Mouse (Mus musculus) intestine, embryonic 14.5 days (tissue): ENCODE data around the gene Cltc. TPM values are rescaled to one million over a fixed set of nuclear protein-coding genes. Genes with fewer than 3 reads are reported as not detected.

Source experiments
- ATAC-seq: fragments of 200-750 bp; cut with Nextera tagmentation; replicated peaks from 2 replicates; pipeline ENCODE4 v1.8.0; 2017; ENCODE audit warnings: low read depth, moderate number of reproducible peaks, moderate TSS enrichment, moderate library complexity; ENCODE audit not compliant: low FRiP score, low TSS enrichment
- DNase-seq: peaks from one replicate; pipeline ENCODE4 v3.0.0-alpha.2; 2018; ENCODE audit warnings: low spot score
- H3K27ac ChIP-seq: fragments of 300-500 bp; sonication (generic); 2 replicates; pipeline ENCODE4 v1.5.1; 2014; ENCODE audit warnings: low read depth, mild to moderate bottlenecking, control low read depth
- H3K27me3 ChIP-seq: fragments of 300-500 bp; sonication (generic); replicated peaks from 2 replicates; pipeline ENCODE4 v1.6.1; 2014; ENCODE audit warnings: low read length, control low read depth; ENCODE audit not compliant: control insufficient read depth, insufficient read depth
- H3K36me3 ChIP-seq: fragments of 300-500 bp; sonication (generic); 2 replicates; pipeline ENCODE4 v1.6.1; 2014; ENCODE audit warnings: low read length, control low read depth; ENCODE audit not compliant: control insufficient read depth, insufficient read depth
- H3K4me1 ChIP-seq: fragments of 300-500 bp; sonication (generic); replicated peaks from 2 replicates; pipeline ENCODE4 v1.6.1; 2014; ENCODE audit warnings: low read length, control low read depth, mixed read lengths; ENCODE audit not compliant: control insufficient read depth, insufficient read depth
- H3K4me2 ChIP-seq: fragments of 300-500 bp; sonication (generic); 2 replicates; pipeline ENCODE4 v1.6.1; 2014; ENCODE audit warnings: low read length
- H3K4me3 ChIP-seq: fragments of 300-500 bp; sonication (generic); 2 replicates; pipeline ENCODE4 v1.5.1; 2014; ENCODE audit warnings: low read depth, low read length, control low read depth, mixed read lengths
- H3K9ac ChIP-seq: fragments of 300-500 bp; sonication (generic); 2 replicates; pipeline ENCODE4 v1.6.1; 2014; ENCODE audit warnings: mild to moderate bottlenecking, low read length
- H3K9me3 ChIP-seq: fragments of 300-500 bp; sonication (generic); 2 replicates; pipeline ENCODE4 v1.6.1; 2016; ENCODE audit warnings: low read length, control low read depth; ENCODE audit not compliant: control insufficient read depth
- WGBS: fragments of 180-500 bp; shearing (Covaris S2); extraction: QIAGEN DNeasy Blood & Tissue Kit; methylation state at CpG from one replicate; pipeline ENCODE4 v1.1.7; 2014; 5-methylcytosine and 5-hydroxymethylcytosine counted together
- polyA plus RNA-seq: library from polyadenylated mRNA; unstranded; fragments of >200 nt; fragmentation: Nextera tagmentation; extraction: Ambion mirVana; gene quantifications from 2 replicates; pipeline ENCODE4 v1.2.1, GENCODE M21; 2014

Gene Cltc
- polyA plus RNA-seq, 1 experiment from 2014 or later: 177 TPM

DNA sequence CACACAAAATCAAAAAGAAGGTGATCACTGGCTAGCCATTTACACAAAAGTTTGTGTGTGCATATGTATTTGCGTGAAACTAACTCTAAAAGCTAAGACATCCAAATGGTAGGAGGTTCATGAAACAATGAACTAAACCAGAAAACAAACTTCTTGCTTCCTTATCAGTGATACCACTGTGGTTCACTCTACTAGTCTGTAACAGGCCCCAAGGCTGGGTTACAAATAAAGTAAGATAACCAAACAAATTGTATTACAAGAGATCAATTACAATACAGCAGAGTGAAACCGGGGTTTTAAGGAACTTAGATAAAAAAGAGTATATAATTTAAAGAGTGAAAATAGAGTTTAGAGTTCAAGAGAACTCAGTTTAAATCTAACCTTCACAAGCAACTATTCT, 89.8 kb downstream of the Cltc start:
- Histone ChIP-seq H3K9me3 (no peaks in the 10 kb centered on the region), H3K27ac (no peak overlapping the region), H3K4me2 (no peak overlapping the region), H3K9ac (no peak overlapping the region), H3K27me3 (no peaks in the 10 kb centered on the region), H3K4me3 (no peak overlapping the region), H3K4me1 (no peaks in the 10 kb centered on the region), H3K36me3 (peaks cover 27% of the 10 kb centered on the region)
- whole genome bisulfite sequencing: 90% methylated on average over 2 of the region's 2 CpGs
- DNase-seq: no peak
- no peak for ATAC-seq

DNA sequence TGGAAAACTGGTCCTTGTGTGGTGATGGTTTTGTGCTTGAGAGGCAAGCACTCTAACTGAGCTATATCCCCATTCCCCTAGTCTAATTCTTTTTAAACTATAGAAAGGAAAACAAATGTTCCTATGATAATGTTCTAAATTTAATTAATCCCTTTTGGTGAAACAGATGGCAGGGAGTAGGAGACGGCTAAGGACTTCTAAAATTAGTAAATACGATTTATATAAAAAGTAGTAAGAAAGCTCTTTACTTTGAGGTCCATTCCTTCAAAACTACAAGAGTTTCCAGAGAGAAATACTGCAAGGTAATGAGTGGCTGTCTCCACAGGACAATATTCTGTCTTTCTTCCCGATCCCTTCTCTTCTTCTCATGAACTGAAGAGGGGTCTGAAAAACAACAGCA, 93.0 kb downstream of the Cltc start:
- no peak for ATAC-seq
- 88% methylated on average over 3 of the region's 3 CpGs for WGBS
- Histone ChIP-seq H3K9me3 (no peaks in the 10 kb centered on the region), H3K36me3 (peaks cover 50% of the 10 kb centered on the region), H3K9ac (no peak overlapping the region), H3K4me2 (no peak overlapping the region), H3K27me3 (no peaks in the 10 kb centered on the region), H3K4me3 (no peak overlapping the region), H3K27ac (no peak overlapping the region), H3K4me1 (no peaks in the 10 kb centered on the region)
- no peak for DNase-seq

DNA sequence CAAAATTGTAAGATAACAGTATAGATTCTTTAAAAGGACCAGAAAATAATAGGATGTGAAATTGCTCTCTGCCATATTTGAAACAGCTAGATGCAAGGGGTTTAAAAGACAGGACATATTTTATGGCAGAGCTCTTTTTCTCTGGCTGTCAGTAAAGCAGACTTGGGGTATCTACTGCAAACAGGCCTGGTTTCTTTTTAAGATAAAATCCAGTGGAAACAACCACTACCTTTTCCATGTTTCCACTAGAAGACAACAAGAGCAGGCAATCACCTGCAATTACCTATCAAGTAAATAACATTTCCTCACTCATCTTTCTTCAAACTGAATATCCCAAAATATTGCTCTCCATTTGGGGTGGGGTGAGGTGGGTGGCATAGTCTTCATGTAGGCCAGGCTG, 93.4 kb downstream of the Cltc start:
- H3K9me3 ChIP-seq: no peaks in the 10 kb centered on the region
- H3K4me2 ChIP-seq: no peak overlapping the region
- H3K9ac ChIP-seq: no peak overlapping the region
- H3K4me1 ChIP-seq: no peaks in the 10 kb centered on the region
- DNase-seq (no peak), ATAC-seq (no peak)
- no peak overlapping the region for H3K4me3 ChIP-seq
- H3K27me3 ChIP-seq: no peaks in the 10 kb centered on the region
- H3K36me3 ChIP-seq: peaks cover 51% of the 10 kb centered on the region
- H3K27ac ChIP-seq: no peak overlapping the region

DNA sequence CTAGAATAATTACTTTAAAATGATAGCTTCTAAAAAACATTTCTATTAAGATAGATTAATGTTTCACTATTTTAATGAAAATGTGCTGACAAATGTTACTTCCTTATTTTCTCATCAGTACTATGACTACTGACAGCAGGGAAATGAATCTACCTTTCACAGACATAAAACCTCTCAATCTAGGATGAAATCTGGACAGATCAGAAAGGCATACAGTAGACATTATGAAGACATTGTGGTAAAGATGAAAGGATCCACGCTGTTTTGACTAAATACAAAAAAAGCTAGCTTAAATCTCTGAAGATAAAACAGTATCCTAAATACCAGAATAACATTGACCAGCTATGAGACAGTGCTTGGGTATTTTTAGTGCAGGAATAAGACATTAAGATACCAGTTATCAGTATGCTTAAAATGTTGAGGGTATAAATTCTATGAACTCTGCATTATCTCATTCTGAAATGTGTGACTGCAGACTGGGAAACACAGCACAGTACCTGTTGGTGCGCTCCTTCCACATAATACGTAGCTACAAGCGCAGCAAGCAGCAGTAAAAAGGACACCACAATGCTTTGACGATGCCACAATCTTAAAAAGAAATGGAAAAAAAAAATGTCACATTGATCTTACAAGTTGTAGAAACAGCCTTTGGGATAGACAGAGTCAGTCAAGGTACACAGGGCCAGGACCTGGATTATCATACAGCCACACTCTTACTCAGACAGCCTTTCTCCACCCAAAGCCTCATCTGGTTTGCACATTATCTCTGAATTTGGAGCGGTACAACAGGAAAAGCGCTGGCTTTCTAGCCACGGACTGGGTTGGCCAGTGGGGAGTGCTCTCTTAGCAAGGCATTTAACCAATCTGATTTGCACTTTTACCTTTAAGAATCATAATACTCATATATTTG, 94.1 kb downstream of the Cltc start:
- WGBS: 94% methylated on average over 8 of the region's 8 CpGs
- Histone ChIP-seq H3K27ac (no peak overlapping the region), H3K9ac (no peak overlapping the region), H3K36me3 (peaks cover 51% of the 10 kb centered on the region), H3K4me3 (no peak overlapping the region), H3K4me2 (no peak overlapping the region), H3K9me3 (no peaks in the 10 kb centered on the region), H3K4me1 (no peaks in the 10 kb centered on the region), H3K27me3 (no peaks in the 10 kb centered on the region)
- DNase-seq (no peak), ATAC-seq (no peak)

DNA sequence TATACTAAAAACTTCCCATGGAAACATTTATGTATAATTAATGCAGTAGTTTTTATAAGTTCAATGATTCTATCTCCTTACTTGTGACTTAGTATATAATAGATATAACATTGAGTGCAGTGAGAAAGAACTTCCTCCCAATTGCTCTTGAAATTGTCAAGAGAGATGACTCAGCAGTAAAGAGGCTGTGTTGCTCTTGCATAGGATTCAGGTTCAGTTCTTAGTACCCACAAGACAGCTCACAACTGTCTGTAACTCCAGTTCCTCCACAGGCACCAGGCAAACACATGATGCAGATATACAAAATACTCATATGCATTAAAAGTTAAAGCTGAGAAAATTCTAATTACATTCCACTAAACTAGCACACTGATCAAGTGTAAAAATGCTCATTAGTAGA, 99.5 kb downstream of the Cltc start:
- Histone ChIP-seq H3K4me3 (no peak overlapping the region), H3K4me2 (no peak overlapping the region), H3K9me3 (no peaks in the 10 kb centered on the region), H3K9ac (no peak overlapping the region), H3K36me3 (peaks cover 26% of the 10 kb centered on the region), H3K4me1 (no peaks in the 10 kb centered on the region), H3K27me3 (no peaks in the 10 kb centered on the region), H3K27ac (no peak overlapping the region)
- ATAC-seq: no peak
- no peak for DNase-seq

DNA sequence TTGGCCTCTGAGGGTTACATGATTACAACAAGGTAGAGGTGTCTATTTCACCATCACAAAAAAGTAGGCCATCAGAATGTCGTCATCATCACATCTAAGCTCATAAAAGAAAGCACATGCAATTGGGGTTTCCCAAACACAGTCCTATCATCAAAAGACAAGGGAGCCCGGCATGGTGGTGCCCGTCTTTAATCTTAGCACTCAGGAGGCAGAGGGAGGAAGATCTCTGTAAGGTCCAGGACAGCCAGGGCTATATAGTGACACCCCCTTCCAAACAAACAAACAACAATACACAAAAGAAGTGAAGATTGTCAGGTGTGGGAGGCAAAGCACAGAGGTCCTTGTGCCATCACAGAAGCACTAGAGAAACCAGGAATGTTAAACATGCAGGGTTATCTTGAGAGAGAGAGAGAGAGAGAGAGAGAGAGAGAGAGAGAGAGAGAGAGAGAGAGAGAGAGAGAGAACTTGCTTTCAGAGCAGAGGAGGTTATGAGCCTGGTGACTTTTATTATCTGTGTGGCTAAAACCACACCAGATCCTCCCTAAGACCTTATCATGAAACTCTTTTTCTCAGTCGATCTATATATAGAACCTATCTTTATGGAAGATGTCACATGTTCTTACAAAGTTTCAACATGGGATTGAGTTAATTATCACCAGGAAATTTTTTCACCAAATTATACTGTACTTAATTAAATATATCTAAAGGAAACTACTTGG, 100.4 kb downstream of the Cltc start:
- H3K4me3 ChIP-seq: no peak overlapping the region
- no peak for ATAC-seq
- no peaks in the 10 kb centered on the region for H3K27me3 ChIP-seq
- H3K9ac ChIP-seq: no peak overlapping the region
- no peak overlapping the region for H3K4me2 ChIP-seq
- H3K4me1 ChIP-seq: no peaks in the 10 kb centered on the region
- no peak overlapping the region for H3K27ac ChIP-seq
- no peak for DNase-seq
- peaks cover 26% of the 10 kb centered on the region for H3K36me3 ChIP-seq
- WGBS: 69% methylated on average over 4 of the region's 4 CpGs
- H3K9me3 ChIP-seq: no peaks in the 10 kb centered on the region

DNA sequence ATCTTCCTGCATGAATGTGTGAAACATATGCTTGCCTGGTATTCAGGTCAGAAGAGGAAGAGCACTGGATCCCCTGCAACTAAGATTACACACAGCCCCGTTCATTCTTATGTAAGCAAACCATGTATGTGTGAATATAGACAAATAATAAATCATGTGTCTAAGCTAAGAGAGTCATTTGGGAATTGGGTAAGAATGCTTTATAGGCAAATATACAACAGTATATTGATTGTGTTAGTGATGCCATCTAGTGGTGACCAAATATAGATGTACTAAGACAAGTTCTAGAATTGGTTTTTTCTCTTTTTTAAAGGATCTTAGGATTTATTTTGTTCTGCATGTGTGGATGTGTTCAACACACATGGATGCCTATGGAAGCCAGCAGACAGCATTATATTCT, 101.7 kb downstream of the Cltc start:
- 5% methylated on average over 1 of the region's 1 CpGs for WGBS
- DNase-seq (no peak), ATAC-seq (no peak)
- H3K9me3 ChIP-seq: no peaks in the 10 kb centered on the region
- no peaks in the 10 kb centered on the region for H3K27me3 ChIP-seq
- H3K9ac ChIP-seq: no peak overlapping the region
- H3K4me3 ChIP-seq: no peak overlapping the region
- no peaks in the 10 kb centered on the region for H3K4me1 ChIP-seq
- H3K27ac ChIP-seq: no peak overlapping the region
- H3K4me2 ChIP-seq: no peak overlapping the region
- H3K36me3 ChIP-seq: peaks cover 15% of the 10 kb centered on the region

DNA sequence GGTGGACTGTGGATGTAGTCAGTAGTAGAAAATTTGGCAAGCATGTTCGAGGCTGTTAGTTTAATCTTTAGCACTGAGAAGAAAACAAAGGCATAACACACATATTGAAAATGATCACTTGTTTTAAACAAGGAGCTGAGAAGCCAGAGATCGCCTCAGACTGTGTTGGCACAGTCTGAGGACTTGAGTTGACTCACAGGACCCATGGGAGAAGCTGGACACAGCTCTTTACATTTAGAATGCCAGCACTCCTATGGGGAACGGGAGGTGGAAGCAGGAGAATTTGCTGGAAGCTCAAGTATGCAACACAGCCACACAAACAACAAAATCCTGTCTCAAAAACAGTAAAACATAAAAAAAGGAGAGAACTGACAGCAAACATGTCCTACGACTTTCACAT, 103.3 kb downstream of the Cltc start:
- no peaks in the 10 kb centered on the region for H3K27me3 ChIP-seq
- H3K4me2 ChIP-seq: no peak overlapping the region
- 83% methylated on average over 4 of the region's 4 CpGs for WGBS
- DNase-seq (no peak), ATAC-seq (no peak)
- no peak overlapping the region for H3K4me3 ChIP-seq
- H3K9ac ChIP-seq: no peak overlapping the region
- H3K36me3 ChIP-seq: 0 out of 2 replicates have a peak, but pooled peaks cover 7% of the 10 kb centered on the region
- no peaks in the 10 kb centered on the region for H3K9me3 ChIP-seq
- H3K27ac ChIP-seq: no peak overlapping the region
- H3K4me1 ChIP-seq: no peaks in the 10 kb centered on the region
